Mouse (Mus musculus): Measurements from ENCODE around the gene Dlat. TPM values are rescaled to one million over a fixed set of nuclear protein-coding genes. Genes with fewer than 3 reads are reported as not detected.
A peak's percentile ranks its signal among the peaks of the same experiment; 100 is the strongest.

The Dlat gene
- polyA plus RNA-seq, 1 experiment from 2014 or later, result 42.5 TPM

GRCm38 (mm10) chr9:50603189-50603997 lies 56.2 kb downstream of the Dlat start, which contains the start of the genes Sdhd and Timm8b:
Gene Sdhd (minus strand): TSS chr9:50603812.
Gene Timm8b (plus strand): TSS chr9:50603910.
- peaks cover 49% of the 10 kb centered on the region for H3K36me3 ChIP-seq
- H3K9me3 ChIP-seq, result no peaks in the 10 kb centered on the region
- peak; percentile 96 for ATAC-seq (ENCODE audit: borderline replicate concordance, extremely low read depth, low FRiP score, low TSS enrichment)
- H3K4me3 ChIP-seq, result peak within 1 kb of the TSS; percentile 94
- H3K9ac ChIP-seq, result peak within 1 kb of the TSS; percentile 87
- H3K27ac ChIP-seq, result peak within 1 kb of the TSS; percentile 90
- H3K4me2 ChIP-seq, result peak within 1 kb of the TSS; percentile 84
- peaks cover 23% of the 10 kb centered on the region for H3K4me1 ChIP-seq
- under 1% methylated on average over 48 of the region's 48 CpGs for WGBS
- no peaks in the 10 kb centered on the region for H3K27me3 ChIP-seq

GRCm38 (mm10) chr9:50602055-50602845 lies 57.3 kb downstream of the Dlat start:
- no peaks in the 10 kb centered on the region for H3K9me3 ChIP-seq
- no peak for ATAC-seq (ENCODE audit: borderline replicate concordance, extremely low read depth, low FRiP score, low TSS enrichment)
- H3K4me2 ChIP-seq, result peak overlapping the region; percentile 84
- 82% methylated on average over 7 of the region's 7 CpGs for WGBS
- no peak overlapping the region for H3K27ac ChIP-seq
- 0 out of 2 replicates have a peak overlapping the region, but pooled peaks have one; percentile 87 for H3K9ac ChIP-seq
- H3K4me3 ChIP-seq, result peak overlapping the region; percentile 94
- peaks cover 23% of the 10 kb centered on the region for H3K4me1 ChIP-seq
- peaks cover 48% of the 10 kb centered on the region for H3K36me3 ChIP-seq
- H3K27me3 ChIP-seq, result no peaks in the 10 kb centered on the region

- H3K4me2 ChIP-seq, result no peak overlapping the region
- no peaks in the 10 kb centered on the region for H3K27me3 ChIP-seq
- no peak for ATAC-seq (ENCODE audit: borderline replicate concordance, extremely low read depth, low FRiP score, low TSS enrichment)
- peaks cover 50% of the 10 kb centered on the region for H3K36me3 ChIP-seq
- H3K27ac ChIP-seq, result no peak overlapping the region
- peaks cover 23% of the 10 kb centered on the region for H3K4me1 ChIP-seq
- 80% methylated on average over 6 of the region's 6 CpGs for WGBS
- H3K4me3 ChIP-seq, result no peak overlapping the region
- H3K9me3 ChIP-seq, result no peaks in the 10 kb centered on the region
- no peak overlapping the region for H3K9ac ChIP-seq
These were observed 58.0 kb downstream of the Dlat start for GRCm38 (mm10) chr9:50601536-50601935.

- peaks cover 53% of the 10 kb centered on the region for H3K36me3 ChIP-seq
- no peak for ATAC-seq (ENCODE audit: borderline replicate concordance, extremely low read depth, low FRiP score, low TSS enrichment)
- H3K27ac ChIP-seq, result no peak overlapping the region
- no peak overlapping the region for H3K9ac ChIP-seq
- WGBS, result 90% methylated on average over 8 of the region's 8 CpGs
- no peaks in the 10 kb centered on the region for H3K27me3 ChIP-seq
- peaks cover 5% of the 10 kb centered on the region for H3K4me1 ChIP-seq
- no peak overlapping the region for H3K4me3 ChIP-seq
- H3K9me3 ChIP-seq, result no peaks in the 10 kb centered on the region
- H3K4me2 ChIP-seq, result no peak overlapping the region
These were observed 62.6 kb downstream of the Dlat start for GRCm38 (mm10) chr9:50596973-50597372.

GRCm38 (mm10) chr9:50594794-50595417 lies 64.7 kb downstream of the Dlat start:
- 62% methylated on average over 12 of the region's 12 CpGs for WGBS
- Histone ChIP-seq H3K36me3 (peaks cover 47% of the 10 kb centered on the region), H3K4me3 (no peak overlapping the region), H3K4me2 (no peak overlapping the region), H3K27me3 (no peaks in the 10 kb centered on the region), H3K27ac (no peak overlapping the region), H3K4me1 (no peaks in the 10 kb centered on the region), H3K9ac (no peak overlapping the region), H3K9me3 (no peaks in the 10 kb centered on the region)
- no peak for ATAC-seq (ENCODE audit: borderline replicate concordance, extremely low read depth, low FRiP score, low TSS enrichment)

GRCm38 (mm10) chr9:50593544-50593943 lies 66.0 kb downstream of the Dlat start:
- H3K27ac ChIP-seq, result no peak overlapping the region
- no peaks in the 10 kb centered on the region for H3K4me1 ChIP-seq
- no peak overlapping the region for H3K4me2 ChIP-seq
- no peak overlapping the region for H3K4me3 ChIP-seq
- no peaks in the 10 kb centered on the region for H3K27me3 ChIP-seq
- H3K9ac ChIP-seq, result no peak overlapping the region
- 84% methylated on average over 3 of the region's 3 CpGs for WGBS
- ATAC-seq (ENCODE audit: borderline replicate concordance, extremely low read depth, low FRiP score, low TSS enrichment), result no peak
- H3K9me3 ChIP-seq, result no peaks in the 10 kb centered on the region
- peaks cover 33% of the 10 kb centered on the region for H3K36me3 ChIP-seq

GRCm38 (mm10) chr9:50592955-50593354 lies 66.6 kb downstream of the Dlat start:
- WGBS, result 86% methylated on average over 9 of the region's 9 CpGs
- no peak overlapping the region for H3K4me2 ChIP-seq
- no peaks in the 10 kb centered on the region for H3K27me3 ChIP-seq
- no peak overlapping the region for H3K4me3 ChIP-seq
- no peak overlapping the region for H3K27ac ChIP-seq
- peaks cover 27% of the 10 kb centered on the region for H3K36me3 ChIP-seq
- H3K9me3 ChIP-seq, result no peaks in the 10 kb centered on the region
- no peaks in the 10 kb centered on the region for H3K4me1 ChIP-seq
- ATAC-seq (ENCODE audit: borderline replicate concordance, extremely low read depth, low FRiP score, low TSS enrichment), result no peak
- no peak overlapping the region for H3K9ac ChIP-seq

GRCm38 (mm10) chr9:50590856-50591518 lies 68.6 kb downstream of the Dlat start:
- H3K4me1 ChIP-seq, result no peaks in the 10 kb centered on the region
- no peak overlapping the region for H3K27ac ChIP-seq
- H3K9ac ChIP-seq, result no peak overlapping the region
- no peaks in the 10 kb centered on the region for H3K9me3 ChIP-seq
- no peak overlapping the region for H3K4me3 ChIP-seq
- H3K27me3 ChIP-seq, result no peaks in the 10 kb centered on the region
- peaks cover 8% of the 10 kb centered on the region; the same call in 1 of the 2 replicates for H3K36me3 ChIP-seq
- no peak overlapping the region for H3K4me2 ChIP-seq
- 68% methylated on average over 10 of the region's 10 CpGs for WGBS
- ATAC-seq (ENCODE audit: borderline replicate concordance, extremely low read depth, low FRiP score, low TSS enrichment), result no peak

- Histone ChIP-seq H3K4me2 (no peak overlapping the region), H3K9ac (no peak overlapping the region), H3K4me3 (no peak overlapping the region), H3K27ac (no peak overlapping the region), H3K4me1 (no peaks in the 10 kb centered on the region), H3K27me3 (no peaks in the 10 kb centered on the region), H3K9me3 (no peaks in the 10 kb centered on the region), H3K36me3 (no peaks in the 10 kb centered on the region)
- ATAC-seq (ENCODE audit: borderline replicate concordance, extremely low read depth, low FRiP score, low TSS enrichment), result no peak
- 56% methylated on average over 4 of the region's 4 CpGs for WGBS
These were observed 72.6 kb downstream of the Dlat start for GRCm38 (mm10) chr9:50586955-50587354.

GRCm38 (mm10) chr9:50585145-50585818 lies 74.3 kb downstream of the Dlat start:
- ATAC-seq (ENCODE audit: borderline replicate concordance, extremely low read depth, low FRiP score, low TSS enrichment), result no peak
- Histone ChIP-seq H3K9ac (no peak overlapping the region), H3K9me3 (no peaks in the 10 kb centered on the region), H3K27ac (no peak overlapping the region), H3K4me2 (no peak overlapping the region), H3K4me3 (no peak overlapping the region), H3K4me1 (no peaks in the 10 kb centered on the region), H3K36me3 (no peaks in the 10 kb centered on the region), H3K27me3 (no peaks in the 10 kb centered on the region)
- WGBS, result 74% methylated on average over 6 of the region's 6 CpGs
